Mouse (Mus musculus) olfactory bulb, adult 2 months (tissue): Measurements from ENCODE around the gene Khnyn. TPM values are rescaled to one million over a fixed set of nuclear protein-coding genes. Genes with fewer than 3 reads are reported as not detected.
A peak's percentile ranks its signal among the peaks of the same experiment; 100 is the strongest.

Experiments used
- H3K27ac ChIP-seq: fragments of 200-500 bp; 2 replicates; pipeline ENCODE4 v1.5.1; 2012; ENCODE audit warnings: low read depth, low read length; ENCODE audit not compliant: insufficient read depth
- H3K4me1 ChIP-seq: fragments of 200-500 bp; 2 replicates; pipeline ENCODE4 v1.6.1; 2012; ENCODE audit warnings: low read length; ENCODE audit not compliant: control insufficient read depth, insufficient read depth
- H3K4me3 ChIP-seq: fragments of 200-500 bp; 2 replicates; pipeline ENCODE4 v1.5.1; 2012; ENCODE audit warnings: mild to moderate bottlenecking, low read depth, low read length, moderate library complexity; ENCODE audit not compliant: insufficient read depth
- CTCF ChIP-seq: fragments of 200-500 bp; IDR thresholded peaks from 2 replicates; pipeline ENCODE4 v1.5.1; 2012; ENCODE audit warnings: low read depth, mild to moderate bottlenecking, low read length, moderate library complexity; ENCODE audit not compliant: insufficient read depth
- POLR2A ChIP-seq: fragments of 200-500 bp; IDR thresholded peaks from 2 replicates; pipeline ENCODE4 v1.6.1; 2012; ENCODE audit warnings: mild to moderate bottlenecking, low read depth, low read length, moderate library complexity; ENCODE audit not compliant: insufficient read depth
- WGBS: fragments of 180-500 bp; shearing (Covaris S2); methylation state at CpG from one replicate; pipeline ENCODE4 v1.1.7; 2018; 5-methylcytosine and 5-hydroxymethylcytosine counted together
- polyA plus RNA-seq: library from polyadenylated mRNA; stranded (reverse); fragments of >200 nt; gene quantifications from 2 replicates; pipeline ENCODE4 v1.2.4, GENCODE M21; 2012; ENCODE audit warnings: low replicate concordance; ENCODE audit not compliant: missing spikeins, insufficient read depth, insufficient read length

Gene Khnyn
- polyA plus RNA-seq, 1 experiment: not detected

- no peak overlapping the region for H3K4me3 ChIP-seq
- WGBS: 95% methylated on average over 12 of the region's 12 CpGs
- H3K4me1 ChIP-seq: peaks cover 7% of the 10 kb centered on the region; the same call in 1 of the 2 replicates
- H3K27ac ChIP-seq: no peak overlapping the region
- TF ChIP-seq POLR2A: no peak
- no peak for TF ChIP-seq CTCF
Measured at GRCm38 (mm10) chr14:55897671-55898070, 12.9 kb downstream of the Khnyn start.

GRCm38 (mm10) chr14:55898947-55899346, 14.2 kb downstream of the Khnyn start:
- 93% methylated on average over 7 of the region's 7 CpGs for WGBS
- Histone ChIP-seq H3K4me1 (peaks cover 7% of the 10 kb centered on the region; the same call in 1 of the 2 replicates), H3K27ac (no peak overlapping the region), H3K4me3 (no peak overlapping the region)
- TF ChIP-seq POLR2A: no peak

- Histone ChIP-seq H3K4me3 (peak within 1 kb of the TSS; percentile 62), H3K4me1 (peaks cover 7% of the 10 kb centered on the region; the same call in 1 of the 2 replicates), H3K27ac (peak within 1 kb of the TSS; percentile 81)
- TF ChIP-seq POLR2A (peak; percentile 60), CTCF (0 out of 2 replicates have a peak, but pooled peaks have one; percentile 13)
- 2% methylated on average over 39 of the region's 39 CpGs for WGBS
Measured at GRCm38 (mm10) chr14:55899701-55900413, 15.1 kb downstream of the Khnyn start, which contains the start of gene Sdr39u1. Gene Sdr39u1, minus strand, starts transcription at chr14:55900293.

- Histone ChIP-seq H3K27ac (peak overlapping the region; percentile 78), H3K4me3 (peak overlapping the region; percentile 62), H3K4me1 (peaks cover 7% of the 10 kb centered on the region; the same call in 1 of the 2 replicates)
- WGBS: 4% methylated on average over 12 of the region's 12 CpGs
- 0 out of 2 replicates have a peak, but pooled peaks have one; percentile 50 for TF ChIP-seq POLR2A
- no peak for TF ChIP-seq CTCF
Measured at GRCm38 (mm10) chr14:55900414-55900755, 15.6 kb downstream of the Khnyn start.

GRCm38 (mm10) chr14:55905518-55905917, 20.8 kb downstream of the Khnyn start:
- 4% methylated on average over 1 of the region's 1 CpGs for WGBS
- TF ChIP-seq POLR2A: no peak
- no peak for TF ChIP-seq CTCF
- Histone ChIP-seq H3K4me1 (peaks cover 4% of the 10 kb centered on the region; the same call in 1 of the 2 replicates), H3K4me3 (no peak overlapping the region), H3K27ac (no peak overlapping the region)

- TF ChIP-seq POLR2A: no peak
- no peak for TF ChIP-seq CTCF
- Histone ChIP-seq H3K27ac (no peak overlapping the region), H3K4me3 (no peak overlapping the region), H3K4me1 (no peaks in the 10 kb centered on the region)
- 73% methylated on average over 4 of the region's 4 CpGs for WGBS
Measured at GRCm38 (mm10) chr14:55913406-55913805, 28.7 kb downstream of the Khnyn start.

- Histone ChIP-seq H3K4me3 (no peak overlapping the region), H3K27ac (no peak overlapping the region), H3K4me1 (no peaks in the 10 kb centered on the region)
- 43% methylated on average over 14 of the region's 14 CpGs for WGBS
- TF ChIP-seq CTCF: no peak
- no peak for TF ChIP-seq POLR2A
Measured at GRCm38 (mm10) chr14:55918240-55919082, 33.7 kb downstream of the Khnyn start.

GRCm38 (mm10) chr14:55922475-55923232, 37.9 kb downstream of the Khnyn start:
- whole genome bisulfite sequencing: 91% methylated on average over 7 of the region's 7 CpGs
- H3K4me1 ChIP-seq: no peaks in the 10 kb centered on the region
- no peak overlapping the region for H3K4me3 ChIP-seq
- TF ChIP-seq POLR2A (no peak), CTCF (no peak)
- H3K27ac ChIP-seq: no peak overlapping the region
